Mouse (Mus musculus): Measurements from ENCODE around the gene Trim43b. TPM values are rescaled to one million over a fixed set of nuclear protein-coding genes. Genes with fewer than 3 reads are reported as not detected.
"Not testable (repeated sequence)": the region's sequence is repeated elsewhere in the genome, so short reads cannot be mapped to it uniquely, and the experiment has no call there.

The Trim43b gene
- not detected in 2 replicates for polyA plus RNA-seq (2014; fragmentation: Nextera tagmentation; extraction: Ambion mirVana)

DNA sequence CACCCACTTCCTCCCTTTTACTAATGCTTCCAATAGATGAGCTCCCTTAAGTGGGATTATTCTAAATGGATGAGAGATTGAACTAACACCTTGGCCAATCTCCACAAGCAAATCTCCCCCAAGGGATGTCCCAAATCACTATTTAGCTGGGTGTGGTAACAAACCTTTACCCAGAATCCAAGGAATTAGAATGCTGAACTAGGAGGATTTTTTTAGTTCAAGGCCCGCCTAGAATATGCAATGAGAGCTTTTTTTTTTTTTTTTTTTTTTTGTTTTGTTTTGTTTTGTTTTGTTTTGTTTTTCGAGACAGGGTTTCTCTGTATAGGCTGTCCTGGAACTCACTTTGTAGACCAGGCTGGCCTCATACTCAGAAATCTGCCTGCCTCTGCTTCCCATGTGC, at the start of gene Trim43b:
Gene Trim43b, minus strand, starts transcription at position 101 of the 400 bp plus-strand sequence.
- not testable (repeated sequence) for H3K4me3 ChIP-seq (ENCODE audit: low read depth, low read length); ATAC-seq (ENCODE audit: insufficient read depth, low FRiP score, low TSS enrichment); H3K27me3 ChIP-seq (ENCODE audit: control insufficient read depth, insufficient read depth, low read length); H3K9me3 ChIP-seq (ENCODE audit: control insufficient read depth, low read length); H3K4me1 ChIP-seq (ENCODE audit: control insufficient read depth, insufficient read depth, low read length); DNase-seq (ENCODE audit: low spot score); H3K4me2 ChIP-seq (ENCODE audit: low read depth); H3K36me3 ChIP-seq (ENCODE audit: control insufficient read depth, insufficient read depth, low read length); H3K27ac ChIP-seq (ENCODE audit: low read depth, low read length); H3K9ac ChIP-seq (ENCODE audit: low read length)
- 92% methylated on average over 2 of the region's 2 CpGs for WGBS

DNA sequence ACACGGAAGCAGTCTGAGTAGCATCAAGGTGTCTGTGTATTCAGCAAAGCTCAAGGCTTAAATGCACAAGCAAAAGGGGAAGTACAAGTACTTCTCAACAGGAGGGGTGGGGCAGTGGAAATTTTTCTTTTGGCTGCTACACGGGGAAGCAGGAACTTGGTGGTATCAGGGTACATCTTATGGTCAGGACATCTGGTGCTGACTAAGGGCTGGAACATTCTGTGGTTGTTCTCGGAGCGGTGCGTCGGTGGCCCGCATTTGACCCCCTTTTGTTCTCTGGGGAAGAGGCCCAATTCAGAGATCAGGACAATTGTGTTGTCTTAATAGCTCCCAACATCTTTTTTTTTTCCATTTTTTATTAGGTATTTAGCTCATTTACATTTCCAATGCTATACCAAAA, 11.9 kb upstream of the Trim43b start:
- H3K27me3 ChIP-seq (ENCODE audit: control insufficient read depth, insufficient read depth, low read length); H3K36me3 ChIP-seq (ENCODE audit: control insufficient read depth, insufficient read depth, low read length); H3K4me1 ChIP-seq (ENCODE audit: control insufficient read depth, insufficient read depth, low read length); H3K27ac ChIP-seq (ENCODE audit: low read depth, low read length); H3K4me3 ChIP-seq (ENCODE audit: low read depth, low read length); DNase-seq (ENCODE audit: low spot score); ATAC-seq (ENCODE audit: insufficient read depth, low FRiP score, low TSS enrichment); H3K4me2 ChIP-seq (ENCODE audit: low read depth); H3K9ac ChIP-seq (ENCODE audit: low read length); H3K9me3 ChIP-seq (ENCODE audit: control insufficient read depth, low read length): not testable (repeated sequence)
- 94% methylated on average over 7 of the region's 7 CpGs for WGBS

DNA sequence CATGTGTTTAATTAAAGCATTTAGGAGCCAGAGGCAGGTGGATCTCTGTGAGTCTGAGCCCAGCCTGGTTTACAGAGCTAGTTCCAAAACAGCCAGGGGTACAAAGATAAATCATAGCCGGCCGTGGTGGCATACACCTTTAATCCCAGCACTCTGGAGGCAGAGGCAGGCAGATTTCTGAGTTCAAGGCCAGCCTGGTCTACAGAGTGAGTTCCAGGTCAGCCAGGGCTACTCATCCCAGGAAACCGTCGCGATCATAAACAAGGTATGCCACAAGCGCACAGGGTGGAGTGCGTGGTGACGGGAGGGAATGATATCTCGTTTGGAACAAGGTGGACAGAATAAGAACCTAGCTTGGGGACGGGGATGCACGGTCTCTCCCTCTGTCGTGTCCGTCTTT, 5.9 kb downstream of the Trim43b start:
- not testable (repeated sequence) for H3K9me3 ChIP-seq (ENCODE audit: control insufficient read depth, low read length)

DNA sequence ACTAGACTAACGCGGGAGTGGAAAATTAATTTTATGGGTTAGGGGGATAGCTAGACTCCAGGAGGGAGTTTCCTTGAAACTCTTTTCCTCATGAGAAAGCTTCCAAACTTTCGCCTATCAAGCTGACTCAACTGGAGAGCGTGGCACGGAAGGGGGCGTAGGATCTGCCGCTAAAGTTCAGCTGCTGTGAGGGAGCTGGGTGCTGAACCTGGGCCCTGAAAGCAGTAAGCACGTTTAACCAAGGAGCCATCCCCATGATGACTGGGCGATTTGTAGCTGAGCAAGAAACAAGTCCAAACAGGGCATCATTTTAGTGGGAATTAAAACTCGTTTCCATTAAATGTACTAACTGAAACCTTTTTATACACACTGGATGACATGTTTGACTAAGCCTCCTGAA, 13.0 kb downstream of the Trim43b start:
- H3K4me1 ChIP-seq (ENCODE audit: control insufficient read depth, insufficient read depth, low read length), result not testable (repeated sequence)
- 83% methylated on average over 10 of the region's 10 CpGs for WGBS

More for the DNA sequence above, 5.9 kb downstream of the Trim43b start:
- H3K27ac ChIP-seq (ENCODE audit: low read depth, low read length); DNase-seq (ENCODE audit: low spot score); H3K4me2 ChIP-seq (ENCODE audit: low read depth); ATAC-seq (ENCODE audit: insufficient read depth, low FRiP score, low TSS enrichment); H3K36me3 ChIP-seq (ENCODE audit: control insufficient read depth, insufficient read depth, low read length); H3K4me3 ChIP-seq (ENCODE audit: low read depth, low read length); H3K4me1 ChIP-seq (ENCODE audit: control insufficient read depth, insufficient read depth, low read length); H3K27me3 ChIP-seq (ENCODE audit: control insufficient read depth, insufficient read depth, low read length); H3K9ac ChIP-seq (ENCODE audit: low read length): not testable (repeated sequence)
- WGBS, result 93% methylated on average over 13 of the region's 13 CpGs

DNA sequence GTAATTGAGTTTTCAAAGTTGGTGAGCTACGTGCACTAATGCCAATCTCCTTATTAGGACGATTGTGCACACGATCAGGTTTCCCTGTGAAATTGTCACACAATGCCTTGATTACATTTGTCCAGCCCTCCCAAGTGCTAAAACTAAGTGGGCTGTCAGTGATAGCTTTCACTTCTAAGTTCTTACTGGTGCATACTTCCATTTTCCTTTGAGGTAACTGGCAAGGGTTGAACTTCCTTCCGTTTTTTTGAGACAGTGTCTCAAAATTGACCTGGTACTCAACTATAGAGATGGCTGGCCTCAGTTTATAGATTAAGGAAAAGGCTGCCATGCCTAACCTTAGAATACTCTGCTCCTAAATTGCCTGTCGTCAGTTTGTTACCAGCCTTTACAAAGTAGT, 16.1 kb downstream of the Trim43b start:
- not testable (repeated sequence) for H3K4me1 ChIP-seq (ENCODE audit: control insufficient read depth, insufficient read depth, low read length); H3K36me3 ChIP-seq (ENCODE audit: control insufficient read depth, insufficient read depth, low read length); H3K27ac ChIP-seq (ENCODE audit: low read depth, low read length); ATAC-seq (ENCODE audit: insufficient read depth, low FRiP score, low TSS enrichment); DNase-seq (ENCODE audit: low spot score); H3K4me2 ChIP-seq (ENCODE audit: low read depth); H3K4me3 ChIP-seq (ENCODE audit: low read depth, low read length); H3K9me3 ChIP-seq (ENCODE audit: control insufficient read depth, low read length); H3K27me3 ChIP-seq (ENCODE audit: control insufficient read depth, insufficient read depth, low read length); H3K9ac ChIP-seq (ENCODE audit: low read length)
- 87% methylated on average over 1 of the region's 5 CpGs for WGBS

More for the DNA sequence above, 13.0 kb downstream of the Trim43b start:
- not testable (repeated sequence) for DNase-seq (ENCODE audit: low spot score); ATAC-seq (ENCODE audit: insufficient read depth, low FRiP score, low TSS enrichment); H3K27me3 ChIP-seq (ENCODE audit: control insufficient read depth, insufficient read depth, low read length); H3K9me3 ChIP-seq (ENCODE audit: control insufficient read depth, low read length); H3K9ac ChIP-seq (ENCODE audit: low read length); H3K27ac ChIP-seq (ENCODE audit: low read depth, low read length); H3K4me2 ChIP-seq (ENCODE audit: low read depth); H3K36me3 ChIP-seq (ENCODE audit: control insufficient read depth, insufficient read depth, low read length); H3K4me3 ChIP-seq (ENCODE audit: low read depth, low read length)

DNA sequence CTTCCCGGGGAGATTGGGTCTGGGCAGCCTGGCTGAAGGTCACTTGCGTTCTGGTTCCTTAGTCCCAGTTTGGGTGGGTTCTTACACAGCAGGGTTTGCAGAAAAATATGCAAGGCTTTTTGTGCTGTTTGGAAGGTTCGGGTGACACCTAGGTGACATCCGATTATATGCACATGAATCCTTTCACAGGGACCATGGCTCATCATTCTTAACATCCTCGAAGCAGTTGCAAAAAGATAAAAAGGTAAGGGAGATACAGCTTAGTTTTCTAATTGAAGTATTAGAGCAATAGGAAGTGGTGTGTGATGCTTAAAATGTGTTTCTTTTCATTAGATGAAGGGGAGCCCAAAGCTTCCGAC, 25.5 kb downstream of the Trim43b start:
- WGBS, result 95% methylated on average over 2 of the region's 6 CpGs
- not testable (repeated sequence) for H3K27ac ChIP-seq (ENCODE audit: low read depth, low read length); H3K36me3 ChIP-seq (ENCODE audit: control insufficient read depth, insufficient read depth, low read length); H3K4me3 ChIP-seq (ENCODE audit: low read depth, low read length); H3K9me3 ChIP-seq (ENCODE audit: control insufficient read depth, low read length); ATAC-seq (ENCODE audit: insufficient read depth, low FRiP score, low TSS enrichment); H3K4me2 ChIP-seq (ENCODE audit: low read depth); DNase-seq (ENCODE audit: low spot score); H3K9ac ChIP-seq (ENCODE audit: low read length); H3K4me1 ChIP-seq (ENCODE audit: control insufficient read depth, insufficient read depth, low read length); H3K27me3 ChIP-seq (ENCODE audit: control insufficient read depth, insufficient read depth, low read length)

DNA sequence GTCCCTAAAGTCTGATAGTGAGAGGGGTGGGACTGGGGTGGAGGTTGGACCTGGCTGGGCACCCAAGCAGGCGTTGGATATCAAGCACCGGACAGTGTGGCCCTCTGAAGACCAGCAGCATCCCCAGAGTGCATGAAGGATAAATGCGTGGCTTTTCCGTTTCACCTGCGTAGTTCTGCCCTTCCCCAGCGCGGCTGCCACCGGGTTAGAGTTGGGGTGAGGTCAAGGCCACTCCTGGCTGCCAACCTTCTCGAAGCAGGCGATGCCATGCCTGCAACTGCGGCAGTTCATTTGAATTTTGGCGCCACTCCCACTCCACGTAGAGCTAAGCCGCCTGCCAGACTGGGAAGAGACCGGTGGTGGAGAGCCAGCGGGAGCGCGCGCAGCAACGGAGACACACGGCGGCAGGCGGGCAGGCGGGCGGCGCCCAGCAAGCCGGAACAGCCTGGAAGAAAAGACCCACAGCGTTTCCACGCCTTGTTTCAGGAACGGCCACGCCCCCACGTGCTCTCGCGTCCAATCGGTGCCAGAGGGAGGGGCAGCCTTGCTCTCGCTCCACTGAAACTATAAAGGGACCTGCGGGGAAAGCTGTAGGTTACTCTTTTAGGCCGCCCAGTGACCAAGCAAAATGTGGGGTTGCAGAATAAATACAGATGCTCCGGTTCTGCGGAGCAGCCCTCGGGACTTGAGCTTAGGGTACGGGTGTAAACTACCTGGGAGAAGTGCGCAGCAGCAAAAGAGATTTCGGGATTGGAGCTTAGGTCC, 26.1 kb downstream of the Trim43b start:
- H3K27me3 ChIP-seq (ENCODE audit: control insufficient read depth, insufficient read depth, low read length); H3K4me1 ChIP-seq (ENCODE audit: control insufficient read depth, insufficient read depth, low read length); H3K9ac ChIP-seq (ENCODE audit: low read length); H3K4me2 ChIP-seq (ENCODE audit: low read depth); H3K27ac ChIP-seq (ENCODE audit: low read depth, low read length); H3K4me3 ChIP-seq (ENCODE audit: low read depth, low read length); H3K9me3 ChIP-seq (ENCODE audit: control insufficient read depth, low read length); H3K36me3 ChIP-seq (ENCODE audit: control insufficient read depth, insufficient read depth, low read length): not testable (repeated sequence)
- 66% methylated on average over 38 of the region's 44 CpGs for WGBS
- peak; percentile 60 for DNase-seq (ENCODE audit: low spot score)
- peak; percentile 97 for ATAC-seq (ENCODE audit: insufficient read depth, low FRiP score, low TSS enrichment)

Other genes starting within 250 kb of the Trim43b start
- gene Bcl2a1a, start 135.9 kb downstream of the Trim43b start, polyA plus RNA-seq (2014; fragmentation: Nextera tagmentation; extraction: Ambion mirVana), result not detected in 2 replicates
- 0.41 and 0.78 TPM in 2 replicates for gene Bcl2a1b, start 106.4 kb upstream of the Trim43b start, polyA plus RNA-seq (2014; fragmentation: Nextera tagmentation; extraction: Ambion mirVana)
- not detected in 2 replicates for gene Gm29094, start 106.5 kb upstream of the Trim43b start, polyA plus RNA-seq (2014; fragmentation: Nextera tagmentation; extraction: Ambion mirVana)
- 13.1 and 15.2 TPM in 2 replicates for gene Mthfs, start 117.8 kb upstream of the Trim43b start, polyA plus RNA-seq (2014; fragmentation: Nextera tagmentation; extraction: Ambion mirVana)